Mouse (Mus musculus): ENCODE measurements at regions not wholly inside any gene's neighbourhood (a gene's known extent, or its start where the extent isn't known, plus 50 kb on each side); places are given as distances from the start of the nearest gene placed in this dataset.

GRCm38 (mm10) chr17:75716458-75716857 is 164.7 kb upstream of the Fam98a start:
- Histone ChIP-seq H3K9me3 (replicated peaks; ENCODE audit: control insufficient read depth, low read length) (no peaks in the 10 kb centered on the region), H3K36me3 (replicated peaks; ENCODE audit: control insufficient read depth, insufficient read depth, low read length) (no peaks in the 10 kb centered on the region), H3K27ac (ENCODE audit: low read depth) (no peak overlapping the region), H3K4me2 (ENCODE audit: low read depth, low read length) (no peak overlapping the region), H3K9ac (replicated peaks; ENCODE audit: low read depth, low read length) (no peak overlapping the region), H3K27me3 (ENCODE audit: control insufficient read depth, insufficient read depth, low read length) (no peaks in the 10 kb centered on the region), H3K4me1 (ENCODE audit: control insufficient read depth, insufficient read depth) (no peaks in the 10 kb centered on the region), H3K4me3 (ENCODE audit: low read depth, low read length) (no peak overlapping the region)
- no peak for DNase-seq (ENCODE audit: low spot score)
- 88% methylated on average over 4 of the region's 4 CpGs for WGBS
- TF ChIP-seq CTCF (IDR thresholded peaks at IDR 0.05; ENCODE audit: low read depth) (no peak), EP300 (IDR thresholded peaks at IDR 0.05; ENCODE audit: low read depth) (no peak)
- ATAC-seq (ENCODE audit: insufficient read depth, low read depth) = no peak

DNA sequence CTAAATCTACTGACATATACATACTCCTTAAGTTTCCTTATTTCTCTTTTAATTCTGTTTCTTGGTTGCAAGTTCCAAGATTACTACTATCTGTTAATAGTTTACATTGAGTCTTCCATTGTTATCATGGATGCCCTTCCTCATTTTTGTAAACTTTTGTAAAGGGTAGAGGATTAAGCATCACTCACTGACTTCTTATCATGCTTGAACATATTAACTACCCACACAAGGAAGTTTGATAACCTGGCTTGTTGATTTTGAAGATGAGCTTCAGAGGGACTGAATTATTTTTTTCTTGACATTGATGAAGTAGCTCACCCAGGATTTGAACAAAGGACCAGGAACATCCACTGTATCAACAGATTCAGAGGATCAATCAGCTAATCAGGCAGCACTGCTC is 162.8 kb upstream of the Fam98a start:
- Histone ChIP-seq H3K27me3 (ENCODE audit: control insufficient read depth, insufficient read depth, low read length) (no peaks in the 10 kb centered on the region), H3K4me1 (ENCODE audit: control insufficient read depth, insufficient read depth) (no peaks in the 10 kb centered on the region), H3K4me3 (ENCODE audit: low read depth, low read length) (no peak overlapping the region), H3K9me3 (replicated peaks; ENCODE audit: control insufficient read depth, low read length) (no peaks in the 10 kb centered on the region), H3K36me3 (replicated peaks; ENCODE audit: control insufficient read depth, insufficient read depth, low read length) (no peaks in the 10 kb centered on the region), H3K9ac (replicated peaks; ENCODE audit: low read depth, low read length) (no peak overlapping the region), H3K27ac (ENCODE audit: low read depth) (no peak overlapping the region), H3K4me2 (ENCODE audit: low read depth, low read length) (no peak overlapping the region)
- ATAC-seq (ENCODE audit: insufficient read depth, low read depth) (no peak), DNase-seq (ENCODE audit: low spot score) (no peak)
- TF ChIP-seq EP300 (IDR thresholded peaks at IDR 0.05; ENCODE audit: low read depth) (no peak), CTCF (IDR thresholded peaks at IDR 0.05; ENCODE audit: low read depth) (no peak)

- Histone ChIP-seq H3K4me3 (ENCODE audit: low read depth, low read length) (no peak overlapping the region), H3K9ac (replicated peaks; ENCODE audit: low read depth, low read length) (no peak overlapping the region), H3K4me1 (ENCODE audit: control insufficient read depth, insufficient read depth) (no peaks in the 10 kb centered on the region), H3K27me3 (ENCODE audit: control insufficient read depth, insufficient read depth, low read length) (no peaks in the 10 kb centered on the region), H3K36me3 (replicated peaks; ENCODE audit: control insufficient read depth, insufficient read depth, low read length) (no peaks in the 10 kb centered on the region), H3K9me3 (replicated peaks; ENCODE audit: control insufficient read depth, low read length) (no peaks in the 10 kb centered on the region), H3K27ac (ENCODE audit: low read depth) (no peak overlapping the region), H3K4me2 (ENCODE audit: low read depth, low read length) (no peak overlapping the region)
- WGBS = 58% methylated on average over 1 of the region's 1 CpGs
- ATAC-seq (ENCODE audit: insufficient read depth, low read depth) (no peak), DNase-seq (ENCODE audit: low spot score) (no peak)
- no peak for TF ChIP-seq CTCF (IDR thresholded peaks at IDR 0.05; ENCODE audit: low read depth)
- no peak for TF ChIP-seq EP300 (IDR thresholded peaks at IDR 0.05; ENCODE audit: low read depth)
Measured at GRCm38 (mm10) chr17:75714059-75714458, 162.3 kb upstream of the Fam98a start.

DNA sequence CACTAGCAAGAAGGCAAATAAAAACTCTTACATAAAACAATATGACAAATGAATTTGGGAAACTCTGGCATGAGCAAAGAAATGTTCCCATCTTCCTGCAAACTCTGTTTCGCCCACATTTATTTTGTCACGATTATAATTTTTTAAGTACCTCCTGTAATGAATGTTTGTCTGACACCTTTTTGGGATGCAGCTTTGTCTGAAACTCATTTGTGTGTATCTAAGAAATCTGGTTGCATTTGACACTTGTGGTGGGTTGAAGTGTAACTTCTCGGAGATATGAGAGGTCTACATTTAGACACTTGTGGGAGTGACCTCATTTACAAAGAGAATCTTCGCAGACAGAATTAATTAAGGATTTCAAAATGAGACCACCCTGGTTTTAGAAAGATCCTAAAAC is 155.9 kb upstream of the Fam98a start:
- no peak for ATAC-seq (ENCODE audit: insufficient read depth, low read depth)
- no peaks in the 10 kb centered on the region for H3K9me3 ChIP-seq (replicated peaks; ENCODE audit: control insufficient read depth, low read length)
- no peak for DNase-seq (ENCODE audit: low spot score)
- no peak overlapping the region for H3K27ac ChIP-seq (ENCODE audit: low read depth)
- no peaks in the 10 kb centered on the region for H3K27me3 ChIP-seq (ENCODE audit: control insufficient read depth, insufficient read depth, low read length)
- H3K36me3 ChIP-seq (replicated peaks; ENCODE audit: control insufficient read depth, insufficient read depth, low read length) = no peaks in the 10 kb centered on the region
- no peak overlapping the region for H3K9ac ChIP-seq (replicated peaks; ENCODE audit: low read depth, low read length)
- TF ChIP-seq EP300 (IDR thresholded peaks at IDR 0.05; ENCODE audit: low read depth) (no peak), CTCF (IDR thresholded peaks at IDR 0.05; ENCODE audit: low read depth) (no peak)
- no peak overlapping the region for H3K4me3 ChIP-seq (ENCODE audit: low read depth, low read length)
- no peaks in the 10 kb centered on the region for H3K4me1 ChIP-seq (ENCODE audit: control insufficient read depth, insufficient read depth)
- no peak overlapping the region for H3K4me2 ChIP-seq (ENCODE audit: low read depth, low read length)
- WGBS = 83% methylated on average over 4 of the region's 4 CpGs

DNA sequence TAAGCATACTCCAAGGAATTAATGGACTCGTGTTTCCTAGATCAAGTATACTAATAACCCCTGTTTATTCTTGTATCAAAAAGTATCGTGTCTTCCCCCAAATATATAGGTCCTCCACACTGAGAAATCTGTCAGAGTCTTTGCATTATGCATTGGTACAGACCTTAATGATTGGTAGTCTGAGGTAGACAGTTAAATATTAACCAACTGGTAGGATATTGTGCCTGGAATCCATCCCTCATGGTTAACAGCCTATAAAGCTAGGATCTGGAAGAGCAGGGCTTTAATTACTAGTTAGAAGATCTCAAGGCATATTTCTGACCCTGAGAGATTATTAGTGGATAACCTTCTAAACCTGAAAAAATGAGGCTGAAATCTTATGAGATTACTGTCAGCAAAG is 153.6 kb upstream of the Fam98a start:
- Histone ChIP-seq H3K4me3 (ENCODE audit: low read depth, low read length) (no peak overlapping the region), H3K36me3 (replicated peaks; ENCODE audit: control insufficient read depth, insufficient read depth, low read length) (no peaks in the 10 kb centered on the region), H3K9me3 (replicated peaks; ENCODE audit: control insufficient read depth, low read length) (no peaks in the 10 kb centered on the region), H3K27me3 (ENCODE audit: control insufficient read depth, insufficient read depth, low read length) (no peaks in the 10 kb centered on the region), H3K9ac (replicated peaks; ENCODE audit: low read depth, low read length) (no peak overlapping the region), H3K27ac (ENCODE audit: low read depth) (no peak overlapping the region), H3K4me1 (ENCODE audit: control insufficient read depth, insufficient read depth) (no peaks in the 10 kb centered on the region), H3K4me2 (ENCODE audit: low read depth, low read length) (no peak overlapping the region)
- TF ChIP-seq EP300 (IDR thresholded peaks at IDR 0.05; ENCODE audit: low read depth) (no peak), CTCF (IDR thresholded peaks at IDR 0.05; ENCODE audit: low read depth) (no peak)
- 58% methylated on average over 2 of the region's 2 CpGs for WGBS
- ATAC-seq (ENCODE audit: insufficient read depth, low read depth) = no peak
- DNase-seq (ENCODE audit: low spot score) = no peak

GRCm38 (mm10) chr17:75703865-75704264 is 152.1 kb upstream of the Fam98a start:
- TF ChIP-seq EP300 (IDR thresholded peaks at IDR 0.05; ENCODE audit: low read depth) = no peak
- no peak for TF ChIP-seq CTCF (IDR thresholded peaks at IDR 0.05; ENCODE audit: low read depth)
- Histone ChIP-seq H3K36me3 (replicated peaks; ENCODE audit: control insufficient read depth, insufficient read depth, low read length) (no peaks in the 10 kb centered on the region), H3K4me2 (ENCODE audit: low read depth, low read length) (no peak overlapping the region), H3K27me3 (ENCODE audit: control insufficient read depth, insufficient read depth, low read length) (no peaks in the 10 kb centered on the region), H3K4me1 (ENCODE audit: control insufficient read depth, insufficient read depth) (no peaks in the 10 kb centered on the region), H3K9me3 (replicated peaks; ENCODE audit: control insufficient read depth, low read length) (no peaks in the 10 kb centered on the region), H3K27ac (ENCODE audit: low read depth) (no peak overlapping the region), H3K9ac (replicated peaks; ENCODE audit: low read depth, low read length) (no peak overlapping the region), H3K4me3 (ENCODE audit: low read depth, low read length) (no peak overlapping the region)
- DNase-seq (ENCODE audit: low spot score) (no peak), ATAC-seq (ENCODE audit: insufficient read depth, low read depth) (no peak)
- WGBS = 62% methylated on average over 8 of the region's 8 CpGs
